Mouse (Mus musculus) stomach, embryonic 16.5 days (tissue): Measurements from ENCODE around the gene H2-M9. TPM values are rescaled to one million over a fixed set of nuclear protein-coding genes. Genes with fewer than 3 reads are reported as not detected.

Experiments used
- ATAC-seq: fragments of 200-750 bp; cut with Nextera tagmentation; 2 replicates; pipeline ENCODE4 v1.8.0; 2017; ENCODE audit warnings: moderate number of reproducible peaks, moderate TSS enrichment; ENCODE audit not compliant: insufficient read depth, low FRiP score
- H3K27ac ChIP-seq: fragments of 300-500 bp; sonication (generic); 2 replicates; pipeline ENCODE4 v1.5.1; 2014; ENCODE audit warnings: low read length
- H3K27me3 ChIP-seq: fragments of 300-500 bp; sonication (generic); 2 replicates; pipeline ENCODE4 v1.6.1; 2014; ENCODE audit warnings: low read length, control low read depth, mixed read lengths; ENCODE audit not compliant: control insufficient read depth, insufficient read depth
- H3K36me3 ChIP-seq: fragments of 300-500 bp; sonication (generic); 2 replicates; pipeline ENCODE4 v1.6.1; 2014; ENCODE audit warnings: low read length; ENCODE audit not compliant: control insufficient read depth, insufficient read depth
- H3K4me1 ChIP-seq: fragments of 300-500 bp; sonication (generic); 2 replicates; pipeline ENCODE4 v1.6.1; 2014; ENCODE audit warnings: low read length, control low read depth, mixed read lengths; ENCODE audit not compliant: control insufficient read depth, insufficient read depth
- H3K4me2 ChIP-seq: fragments of 300-500 bp; sonication (generic); 2 replicates; pipeline ENCODE4 v1.6.1; 2014; ENCODE audit warnings: low read depth, low read length, mixed read lengths
- H3K4me3 ChIP-seq: fragments of 300-500 bp; sonication (generic); replicated peaks from 2 replicates; pipeline ENCODE4 v1.5.1; 2014; ENCODE audit warnings: mild to moderate bottlenecking, low read length
- H3K9ac ChIP-seq: fragments of 300-500 bp; sonication (generic); 2 replicates; pipeline ENCODE4 v1.6.1; 2014; ENCODE audit warnings: low read length
- H3K9me3 ChIP-seq: fragments of 300-500 bp; sonication (generic); replicated peaks from 2 replicates; pipeline ENCODE4 v1.6.1; 2016; ENCODE audit warnings: low read length, control low read depth; ENCODE audit not compliant: control insufficient read depth
- WGBS: fragments of 180-500 bp; shearing (Covaris S2); extraction: QIAGEN DNeasy Blood & Tissue Kit; methylation state at CpG from one replicate; pipeline ENCODE4 v1.1.7; 2014; 5-methylcytosine and 5-hydroxymethylcytosine counted together
- polyA plus RNA-seq: library from polyadenylated mRNA; unstranded; fragments of >200 nt; fragmentation: Nextera tagmentation; extraction: Ambion mirVana; gene quantifications from 2 replicates; pipeline ENCODE4 v1.2.1, GENCODE M21; 2015

Gene H2-M9
- not detected in 2 replicates for polyA plus RNA-seq

DNA sequence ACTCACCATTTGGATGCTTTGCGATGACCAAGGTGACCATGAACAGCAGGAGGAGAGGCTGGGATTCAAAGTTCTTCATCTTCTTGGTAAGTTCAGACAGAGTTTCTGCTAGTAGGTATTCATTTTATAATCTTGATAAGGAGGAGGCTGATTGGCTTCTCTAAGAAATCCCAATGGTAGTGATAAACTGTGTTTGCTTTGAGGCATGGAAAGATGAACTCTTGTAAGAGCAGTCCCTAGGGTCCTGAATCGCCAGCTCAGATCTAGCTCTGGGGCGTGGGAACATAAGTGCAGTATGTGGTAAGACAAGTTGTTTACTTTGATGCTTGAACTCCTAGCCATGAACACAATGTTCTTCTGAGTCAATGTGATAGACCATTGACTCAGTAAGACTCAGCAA is at the start of gene H2-M9:
Gene H2-M9 (minus strand): TSS at position 101 of the 400 bp plus-strand sequence.
- H3K4me1 ChIP-seq = no peaks in the 10 kb centered on the region
- 82% methylated on average over 3 of the region's 3 CpGs for WGBS
- no peak within 1 kb of the TSS for H3K9ac ChIP-seq
- no peak within 1 kb of the TSS for H3K4me2 ChIP-seq
- no peaks in the 10 kb centered on the region for H3K9me3 ChIP-seq
- H3K27me3 ChIP-seq = no peaks in the 10 kb centered on the region
- ATAC-seq = no peak
- no peak within 1 kb of the TSS for H3K4me3 ChIP-seq
- no peaks in the 10 kb centered on the region for H3K36me3 ChIP-seq
- no peak within 1 kb of the TSS for H3K27ac ChIP-seq

DNA sequence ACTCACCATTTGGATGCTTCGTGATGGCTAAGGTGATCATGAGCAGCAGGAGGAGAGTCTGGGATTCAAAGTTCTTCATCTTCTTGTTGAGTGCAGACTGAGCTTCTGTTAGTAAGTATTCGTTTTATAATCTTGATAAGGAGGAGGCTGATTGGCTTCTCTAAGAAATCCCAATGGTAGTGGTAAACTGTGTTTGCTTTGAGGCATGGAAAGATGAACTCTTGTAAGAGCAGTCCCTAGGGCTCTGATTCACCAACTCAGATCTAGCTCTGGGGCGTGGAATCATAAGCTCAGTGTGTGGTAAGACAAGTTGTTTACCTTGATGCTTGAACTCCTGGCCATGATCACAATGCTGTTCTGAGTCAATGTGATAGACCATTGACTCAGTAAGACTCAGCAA is 29.7 kb upstream of the H2-M9 start, which contains the start of gene H2-M1:
Gene H2-M1 (minus strand): TSS at position 101 of the 400 bp plus-strand sequence.
- Histone ChIP-seq H3K27ac (no peak within 1 kb of the TSS), H3K27me3 (no peaks in the 10 kb centered on the region), H3K4me3 (no peak within 1 kb of the TSS), H3K9ac (no peak within 1 kb of the TSS), H3K4me2 (no peak within 1 kb of the TSS), H3K9me3 (no peaks in the 10 kb centered on the region), H3K36me3 (no peaks in the 10 kb centered on the region), H3K4me1 (no peaks in the 10 kb centered on the region)
- WGBS = 72% methylated on average over 3 of the region's 3 CpGs
- no peak for ATAC-seq

Other genes with a start within 250 kb of the H2-M9 start
- gene H2-M10.4, start 180.3 kb downstream of the H2-M9 start, polyA plus RNA-seq = not detected in 2 replicates
- gene H2-M11, start 95.6 kb downstream of the H2-M9 start, polyA plus RNA-seq = not detected in 2 replicates
- not detected in 2 replicates for gene H2-M1, start 29.6 kb upstream of the H2-M9 start, polyA plus RNA-seq
- not detected in 2 replicates for gene H2-M10.5, start 130.2 kb upstream of the H2-M9 start, polyA plus RNA-seq
- gene H2-M10.6, start 169.5 kb upstream of the H2-M9 start, polyA plus RNA-seq = not detected in 2 replicates
- gene Trim26, start 194.5 kb upstream of the H2-M9 start, polyA plus RNA-seq = 39.9 and 41.3 TPM in 2 replicates
- gene Trim15, start 224.5 kb upstream of the H2-M9 start, polyA plus RNA-seq = 0.83 and 1.2 TPM in 2 replicates
- gene Trim10, start 226.9 kb upstream of the H2-M9 start, polyA plus RNA-seq = 12.0 and 12.4 TPM in 2 replicates
- gene Trim40, start 247.5 kb upstream of the H2-M9 start, polyA plus RNA-seq = 0.08 and 0.10 TPM in 2 replicates